Mouse (Mus musculus) cerebellum, adult 2 months (tissue): ENCODE data around the gene Hist1h3f.

Experiments
- CTCF ChIP-seq: fragments of 200-500 bp; IDR thresholded peaks from 2 replicates; pipeline ENCODE4 v1.5.1; 2011; ENCODE audit warnings: low read depth, mild to moderate bottlenecking, control low read depth, low read length, moderate library complexity, borderline replicate concordance; ENCODE audit not compliant: insufficient read depth
- POLR2A ChIP-seq: fragments of 200-500 bp; IDR thresholded peaks from 2 replicates; pipeline ENCODE4 v1.6.1; 2011; ENCODE audit warnings: low read length, control low read depth, borderline replicate concordance; ENCODE audit not compliant: insufficient read depth

DNA sequence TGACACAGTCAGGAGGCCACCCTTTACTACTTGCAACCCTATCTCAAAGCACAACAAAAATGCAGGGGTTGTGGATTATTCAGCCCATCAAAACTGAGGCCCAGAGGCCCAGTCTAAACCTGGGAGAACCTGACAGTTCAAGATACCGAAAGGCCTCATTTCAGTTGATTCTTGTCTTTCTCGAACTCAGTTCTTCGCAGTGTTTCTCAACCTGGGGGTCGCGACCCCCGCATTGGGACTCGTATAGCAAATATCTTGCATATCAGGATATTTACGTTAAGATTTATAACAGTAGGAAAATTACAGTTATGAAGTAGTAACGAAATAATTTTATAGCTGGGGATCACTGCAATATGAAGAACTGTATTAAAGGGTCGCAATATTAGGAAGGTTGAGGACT is 18.0 kb upstream of the Hist1h3f start:
- TF ChIP-seq POLR2A (no peak), CTCF (no peak)
